Mouse (Mus musculus): ENCODE measurements around the gene Iqub.

GRCm38 (mm10) chr6:24549801-24550200 lies 34.9 kb upstream of the Iqub start:
- no peak for TF ChIP-seq POLR2A (IDR thresholded peaks at IDR 0.05; ENCODE audit: control insufficient read depth, low read depth, low read length)
- no peak for TF ChIP-seq CTCF (IDR thresholded peaks at IDR 0.05; ENCODE audit: control insufficient read depth, insufficient read depth, insufficient replicate concordance, low read depth, low read length)

Data from testis, adult 2 months (tissue).